Mouse (Mus musculus) left cerebral cortex, adult 11 months (tissue): Measurements from ENCODE around the gene Nedd9.
A peak's percentile ranks its signal among the peaks of the same experiment; 100 is the strongest.
"Not testable (repeated sequence)": the region's sequence is repeated elsewhere in the genome, so short reads cannot be mapped to it uniquely, and the experiment has no call there.

Experiments used
- DNase-seq: peaks from one replicate; pipeline ENCODE4 v3.0.0; 2022; ENCODE audit warnings: low spot score

Nedd9 gene

DNA sequence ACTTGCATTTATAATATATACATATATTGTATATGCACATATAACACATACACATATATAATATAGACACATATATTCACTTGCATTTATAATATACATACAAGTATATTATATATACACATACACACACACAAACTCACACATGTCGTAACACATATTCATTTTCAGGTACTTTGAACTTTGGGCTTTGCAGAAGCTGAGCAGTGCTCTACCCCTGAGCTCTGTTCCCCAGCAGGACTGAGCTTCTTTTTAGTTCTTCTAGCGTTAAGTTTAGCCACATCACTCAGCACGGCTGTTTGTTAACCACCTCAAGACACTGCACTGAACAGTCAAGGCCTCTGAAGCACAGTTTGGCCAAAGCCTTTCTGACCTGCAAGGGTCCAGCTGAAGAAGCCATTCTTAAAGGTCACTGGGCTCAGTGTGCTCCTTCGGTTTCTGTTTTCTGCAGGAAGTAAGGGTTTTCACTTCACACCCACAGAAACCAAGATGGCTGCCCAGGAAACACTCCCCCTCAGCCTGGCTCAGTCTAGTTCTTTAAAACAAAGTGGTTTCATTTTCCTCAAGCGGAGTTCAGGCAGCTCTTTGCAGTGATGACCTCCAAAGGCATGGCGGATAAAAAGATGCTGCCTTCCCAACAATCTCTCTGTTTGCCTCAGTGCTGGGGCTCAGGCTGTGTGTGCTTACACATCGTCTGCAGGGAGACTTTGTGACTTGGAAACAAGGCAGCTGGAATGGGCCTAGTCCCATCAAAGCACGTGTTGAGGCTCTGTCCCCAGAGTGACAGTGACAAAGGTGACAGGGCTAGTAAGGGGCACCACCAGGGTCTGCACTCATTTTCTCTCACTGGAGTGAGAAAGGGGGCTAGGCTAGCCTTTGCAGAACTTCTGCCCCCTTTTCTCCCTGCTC is 114.4 kb downstream of the Nedd9 start:
- no peak for DNase-seq

GRCm38 (mm10) chr13:41371547-41371946 is 115.6 kb downstream of the Nedd9 start:
- no peak for DNase-seq

DNA sequence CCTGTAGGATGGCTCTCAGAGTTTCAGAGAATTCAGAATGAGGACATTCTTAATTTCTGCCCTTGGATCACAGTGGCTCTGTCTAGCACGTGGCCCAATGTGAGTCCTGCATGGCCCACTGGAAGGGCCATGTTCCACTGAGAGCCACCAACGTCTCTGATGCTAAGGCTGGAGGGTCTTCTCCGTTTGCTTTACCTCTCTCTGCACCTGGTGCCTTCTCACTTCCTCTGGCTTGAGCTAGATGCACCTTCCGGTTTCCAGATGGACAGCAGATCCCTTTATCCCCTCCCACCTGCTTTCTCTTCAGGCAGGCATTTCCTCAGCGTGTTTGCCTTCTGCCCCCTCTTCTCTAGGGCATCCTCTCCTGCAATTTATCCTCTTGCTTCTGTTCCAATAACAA is 118.5 kb downstream of the Nedd9 start:
- no peak for DNase-seq

GRCm38 (mm10) chr13:41367176-41367611 is 120.0 kb downstream of the Nedd9 start:
- no peak for DNase-seq

GRCm38 (mm10) chr13:41366609-41367008 is 120.6 kb downstream of the Nedd9 start:
- not testable (repeated sequence) for DNase-seq

DNA sequence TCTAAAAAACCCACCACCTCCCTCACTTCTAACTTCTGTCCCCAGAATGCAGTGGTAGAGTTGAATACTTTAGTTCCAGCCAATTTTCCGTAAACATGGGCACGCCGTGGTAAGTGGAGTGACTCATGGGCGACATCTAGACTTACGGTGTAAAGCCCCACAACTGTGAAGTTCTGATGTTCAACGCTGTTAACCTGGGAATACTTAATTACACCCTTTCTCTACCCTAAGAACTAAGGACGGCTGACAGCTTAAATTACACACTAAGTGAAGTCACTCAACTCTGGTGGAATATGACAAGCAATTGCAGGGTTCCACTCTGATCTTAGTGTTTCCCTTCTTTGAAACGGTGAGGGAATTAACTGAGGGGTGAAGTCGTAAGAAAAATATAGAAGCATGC is 122.9 kb downstream of the Nedd9 start:
- no peak for DNase-seq

DNA sequence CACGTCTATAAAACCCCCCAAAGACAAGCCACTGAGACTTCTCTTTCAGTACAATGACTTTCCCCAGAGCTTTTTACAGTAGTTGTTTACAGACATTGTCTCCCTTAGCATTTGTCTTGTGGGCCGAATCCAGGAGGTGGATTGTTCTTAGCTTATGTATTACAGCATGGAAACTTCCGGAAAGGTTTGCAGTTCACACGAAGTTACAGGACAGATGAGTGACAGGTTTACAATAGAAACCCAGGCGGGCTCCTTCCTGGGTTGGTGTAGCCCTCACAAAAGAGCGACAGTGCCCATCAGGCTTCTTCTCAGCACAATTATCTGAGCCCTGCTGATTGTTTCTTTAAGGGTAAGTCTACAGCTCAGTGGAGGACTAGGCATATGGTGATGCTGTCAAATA is 124.3 kb downstream of the Nedd9 start:
- DNase-seq: no peak

DNA sequence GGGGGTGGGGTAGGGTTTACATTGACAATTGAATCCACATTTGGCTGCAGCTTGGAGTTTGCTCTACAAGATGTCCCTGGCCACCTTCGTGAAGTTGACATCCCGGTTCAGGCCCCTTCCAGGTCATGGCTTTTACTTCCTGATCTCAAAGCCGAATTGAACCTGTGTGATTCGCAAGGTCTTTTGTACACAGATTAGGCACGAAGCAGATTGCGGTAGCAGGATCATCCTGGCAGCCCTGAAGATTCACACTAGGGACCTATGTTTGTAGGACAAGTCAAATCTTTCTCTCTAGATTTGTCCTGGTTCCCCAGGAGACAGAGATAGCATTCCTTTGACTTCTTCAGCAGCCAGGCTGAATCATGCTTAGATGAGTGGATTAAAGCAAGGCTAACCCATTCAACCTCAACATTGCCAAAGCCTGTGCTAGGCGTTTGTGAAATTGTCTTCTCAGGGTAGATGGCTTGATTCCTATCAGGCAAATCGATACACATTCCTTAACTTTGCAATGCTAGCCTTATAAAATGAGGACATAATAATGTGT is 126.8 kb downstream of the Nedd9 start:
- DNase-seq: no peak

DNA sequence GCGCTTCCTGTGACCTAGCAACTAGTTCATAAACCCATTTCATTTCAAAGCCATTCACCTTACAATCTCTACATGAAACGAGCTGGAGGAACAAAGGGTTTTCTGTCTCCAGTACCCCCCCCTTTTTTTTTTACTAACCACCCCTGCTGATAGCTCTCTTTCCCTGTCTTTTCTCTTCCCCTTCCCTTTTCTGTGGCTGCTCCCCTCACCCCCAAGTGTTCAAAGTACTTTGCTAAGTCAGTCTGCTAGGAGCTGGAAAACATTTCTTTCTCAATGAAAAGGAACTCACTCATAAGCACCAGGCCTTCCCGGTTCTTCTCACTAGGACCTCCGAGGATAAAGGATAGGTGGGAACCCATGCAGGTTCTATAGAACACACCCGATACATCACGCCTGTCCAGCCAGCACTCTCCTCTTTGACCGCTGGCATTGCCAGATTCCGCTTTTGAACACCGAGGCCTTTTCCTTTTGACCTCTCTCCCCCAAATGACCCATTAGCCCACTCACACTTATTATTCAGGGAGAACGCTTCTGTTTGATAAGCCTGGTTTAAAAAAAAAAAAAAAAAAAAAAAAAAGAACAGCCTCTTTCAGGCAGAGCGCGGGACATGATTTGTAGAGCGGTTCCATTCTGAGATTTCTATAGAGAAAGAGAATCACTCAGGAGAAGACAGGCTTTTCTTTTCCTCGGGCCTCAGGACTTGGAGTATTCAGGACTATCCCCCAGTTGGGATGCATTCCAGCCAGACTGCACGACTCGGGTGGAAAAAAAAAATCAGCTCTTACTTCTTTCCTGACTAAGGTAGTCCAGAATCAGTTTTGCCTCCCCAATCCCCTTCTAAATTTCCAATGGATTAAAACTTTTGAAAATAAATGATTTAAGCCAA is 127.6 kb downstream of the Nedd9 start:
- DNase-seq: no peak

DNA sequence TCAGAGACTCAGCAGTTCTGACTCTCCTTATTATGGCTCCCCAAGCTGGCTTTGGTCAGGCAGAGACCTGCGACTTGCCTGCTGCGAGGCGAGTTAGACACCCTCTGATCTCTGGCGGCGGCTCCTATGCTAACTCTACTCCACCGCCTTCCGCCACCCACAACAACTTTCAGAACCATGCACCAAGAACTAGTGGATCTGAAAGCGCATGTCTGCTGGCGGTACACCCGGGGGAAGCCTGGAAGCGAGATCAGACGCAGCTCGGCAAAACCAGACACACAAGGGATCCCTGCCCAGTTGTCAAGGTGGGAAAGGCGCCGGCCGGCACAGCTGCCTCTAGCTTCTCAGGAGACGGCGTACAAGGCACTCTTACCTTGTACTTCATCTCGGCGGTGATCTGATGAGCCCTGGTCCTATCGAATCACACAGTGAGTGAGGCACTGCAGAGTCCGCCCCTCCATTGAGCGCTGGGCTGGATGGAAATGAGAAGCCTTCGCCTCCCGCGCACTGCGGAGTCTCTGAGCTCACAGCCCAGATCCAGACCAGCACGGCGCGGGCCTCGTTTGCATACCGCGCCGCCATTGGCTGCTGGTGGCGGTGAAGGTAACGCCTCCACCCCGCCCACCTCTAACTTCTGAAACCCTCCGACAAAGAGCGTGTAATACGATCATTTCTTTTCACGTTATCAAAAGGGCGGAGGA is 128.5 kb downstream of the Nedd9 start:
- DNase-seq: peak; percentile 86

DNA sequence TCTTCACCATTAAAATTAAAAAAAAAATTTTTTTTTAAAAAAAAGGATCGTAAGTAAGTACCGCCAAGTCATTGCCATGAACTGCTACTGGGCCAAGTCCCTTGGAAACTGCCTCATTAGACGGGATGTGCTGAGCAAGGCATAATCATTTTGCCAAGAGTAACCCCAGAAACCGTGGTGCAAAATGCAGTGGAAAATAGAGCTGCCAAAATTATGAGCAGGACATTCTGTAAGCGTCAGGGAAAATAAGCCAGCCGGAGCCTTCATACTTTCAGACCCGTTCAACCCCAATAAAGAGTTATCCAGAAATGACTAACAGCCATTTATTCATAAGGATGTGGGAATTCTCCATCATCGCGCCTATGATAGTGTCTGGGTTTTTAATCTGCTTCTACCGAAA is 129.2 kb downstream of the Nedd9 start:
- no peak for DNase-seq

GRCm38 (mm10) chr13:41357586-41357985 is 129.6 kb downstream of the Nedd9 start:
- DNase-seq: no peak

DNA sequence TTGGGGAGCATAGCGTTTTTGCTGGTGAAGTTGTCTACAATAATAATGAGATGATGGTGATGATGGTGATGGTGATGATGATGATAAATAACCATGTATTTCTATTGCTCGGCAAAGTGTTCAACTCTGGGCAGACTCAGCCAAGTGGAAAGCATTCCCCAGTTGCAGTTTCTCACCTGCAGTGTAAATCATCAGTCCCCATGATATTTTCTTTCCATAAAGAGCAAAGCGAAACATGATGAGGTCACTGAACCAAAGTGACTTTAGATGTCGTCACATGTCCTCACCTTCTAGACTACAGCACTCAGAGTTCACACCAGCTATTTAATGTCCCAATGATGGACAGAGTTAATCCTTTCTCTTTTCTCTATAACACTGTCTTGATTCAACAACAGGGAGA is 130.0 kb downstream of the Nedd9 start:
- no peak for DNase-seq

DNA sequence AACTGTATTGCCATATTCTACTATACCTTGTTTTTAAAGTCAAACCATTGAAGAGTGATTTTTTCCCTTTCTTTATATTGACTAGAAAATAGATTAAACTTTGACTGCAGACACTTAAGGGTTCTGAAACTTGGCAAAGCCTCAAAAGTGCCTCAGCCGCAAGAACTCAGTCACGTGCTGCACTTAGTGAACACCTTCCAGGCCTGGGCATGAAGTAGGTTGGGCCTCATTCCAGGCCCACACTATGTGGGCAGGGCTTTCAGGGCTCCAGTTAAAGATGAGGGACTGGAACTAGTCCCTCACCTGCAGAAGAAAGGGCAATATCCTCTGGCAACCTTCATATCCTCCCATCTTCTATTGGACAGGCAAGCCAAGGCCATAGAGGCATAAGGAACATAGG is 131.6 kb downstream of the Nedd9 start:
- no peak for DNase-seq

- no peak for DNase-seq
Observed at GRCm38 (mm10) chr13:41354591-41354990, 132.6 kb downstream of the Nedd9 start.

DNA sequence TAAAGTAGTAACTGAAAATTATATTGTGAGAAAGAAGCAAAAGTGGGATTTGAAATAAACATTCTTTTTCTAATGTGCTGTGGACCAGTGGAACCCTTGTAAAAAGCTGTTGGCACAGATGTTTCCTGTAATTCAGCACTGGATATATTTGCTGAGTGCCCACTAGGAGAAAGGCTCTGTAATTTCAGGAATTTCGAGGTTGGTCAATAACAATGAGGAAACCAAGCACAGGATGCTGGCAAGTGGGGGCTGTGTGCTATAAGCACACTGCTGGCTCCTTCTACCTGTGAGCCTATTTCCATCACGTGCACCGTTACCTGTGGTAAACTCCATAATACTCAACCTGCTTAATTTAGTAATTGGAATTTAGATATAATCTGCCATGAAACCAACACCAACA is 133.5 kb downstream of the Nedd9 start:
- no peak for DNase-seq

- no peak for DNase-seq
Observed at GRCm38 (mm10) chr13:41352352-41352751, 134.8 kb downstream of the Nedd9 start.

- no peak for DNase-seq
Observed at GRCm38 (mm10) chr13:41350589-41350988, 136.6 kb downstream of the Nedd9 start.

DNA sequence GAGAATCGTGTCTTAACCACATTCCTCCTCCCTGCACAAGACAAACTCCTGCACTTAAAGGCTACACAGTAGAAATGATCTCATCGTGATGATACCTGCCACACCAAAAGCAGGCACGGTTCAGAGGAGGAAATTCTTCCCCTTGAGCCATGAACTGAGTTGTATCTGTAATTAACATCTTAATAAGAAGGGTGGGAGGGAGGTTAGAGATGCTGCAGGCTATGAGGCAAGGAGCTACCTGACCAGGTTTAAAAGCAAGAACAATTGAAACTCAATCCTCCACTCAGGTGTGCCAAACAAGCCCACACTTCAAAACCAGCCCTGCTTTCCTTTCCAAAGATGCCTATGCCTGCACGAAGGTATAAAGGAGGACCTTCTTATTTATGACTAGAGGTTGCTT is 137.4 kb downstream of the Nedd9 start:
- no peak for DNase-seq

DNA sequence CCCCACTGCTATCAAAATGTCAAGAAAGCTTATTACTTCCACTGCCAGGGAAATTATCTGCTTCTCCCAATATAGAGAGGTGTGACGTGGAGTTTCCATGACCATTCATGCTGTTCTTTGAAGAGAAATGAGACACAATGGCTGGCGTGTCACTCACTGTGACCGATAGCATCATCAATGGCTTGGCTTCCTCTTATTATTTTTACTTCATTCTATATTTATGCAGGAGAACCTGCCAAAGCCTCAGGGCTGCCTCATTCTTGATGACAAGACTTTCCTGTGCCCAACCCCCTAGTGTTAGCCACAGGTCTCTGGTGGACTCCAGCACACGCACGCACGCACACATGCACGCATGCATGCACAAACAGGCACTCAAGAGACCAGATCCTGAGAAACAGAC is 141.4 kb downstream of the Nedd9 start:
- no peak for DNase-seq

DNA sequence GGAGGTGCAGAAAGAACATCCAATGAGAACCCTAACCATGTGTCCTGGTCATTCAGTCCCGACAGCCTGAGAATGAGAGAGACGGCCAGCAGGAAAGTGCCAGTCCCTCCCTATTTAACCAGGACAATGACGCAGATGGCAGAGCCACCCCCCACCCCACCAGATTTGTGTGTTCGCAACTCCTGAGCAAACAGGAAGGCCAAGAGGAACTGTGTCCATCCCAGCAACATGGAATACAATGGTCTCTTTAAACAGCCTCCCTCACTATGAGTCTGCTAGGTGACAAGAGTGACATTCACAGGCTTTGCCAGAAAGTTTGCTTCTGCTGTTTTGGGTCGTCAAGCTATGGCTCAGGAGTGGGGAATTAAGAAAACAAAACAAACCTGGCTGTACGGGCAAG is 141.9 kb downstream of the Nedd9 start:
- no peak for DNase-seq

- no peak for DNase-seq
Observed at GRCm38 (mm10) chr13:41343887-41344266, 143.3 kb downstream of the Nedd9 start.
